Mouse (Mus musculus): ENCODE results near the gene Cdrt4. TPM values are rescaled to one million over a fixed set of nuclear protein-coding genes. Genes with fewer than 3 reads are reported as not detected.

Gene Cdrt4
- polyA plus RNA-seq, 1 experiment from 2014 or later, result not detected

DNA sequence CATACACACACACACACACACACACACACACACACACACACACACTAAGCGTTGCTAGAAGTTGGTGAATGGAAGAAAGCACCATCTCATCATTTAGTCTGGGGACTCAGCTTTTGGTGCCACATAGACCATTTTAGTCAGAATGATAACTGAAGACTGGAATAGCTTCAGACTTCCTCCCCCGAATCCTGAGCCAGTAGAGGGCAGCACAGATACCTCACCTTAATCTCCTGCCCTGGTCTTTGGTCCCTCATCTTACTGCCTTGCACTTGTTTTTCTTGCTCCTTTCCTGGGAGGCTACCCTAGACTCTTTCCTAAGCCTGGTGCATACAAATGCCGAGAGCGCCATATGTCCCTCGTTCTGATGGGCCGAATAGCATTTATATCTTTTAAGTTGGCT lies 36.5 kb upstream of the Cdrt4 start:
- Histone ChIP-seq H3K4me3 (ENCODE audit: low read depth, low read length) (no peak overlapping the region), H3K27ac (replicated peaks) (no peak overlapping the region), H3K4me2 (replicated peaks; ENCODE audit: low read depth) (no peak overlapping the region), H3K9ac (ENCODE audit: low read length) (no peak overlapping the region), H3K36me3 (ENCODE audit: control insufficient read depth, insufficient read depth, low read length) (no peaks in the 10 kb centered on the region), H3K27me3 (ENCODE audit: control insufficient read depth, insufficient read depth, low read length) (no peaks in the 10 kb centered on the region), H3K4me1 (replicated peaks; ENCODE audit: control insufficient read depth, insufficient read depth) (no peaks in the 10 kb centered on the region), H3K9me3 (ENCODE audit: control insufficient read depth, low read length) (no peaks in the 10 kb centered on the region)
- WGBS, result 62% methylated on average over 6 of the region's 6 CpGs
- no peak for ATAC-seq (ENCODE audit: low FRiP score, low TSS enrichment)
- DNase-seq (ENCODE audit: low spot score), result no peak
- TF ChIP-seq EP300 (optimal IDR thresholded peaks at IDR 0.05) (no peak), CTCF (IDR thresholded peaks at IDR 0.05; ENCODE audit: low read depth) (peak; percentile 64)

DNA sequence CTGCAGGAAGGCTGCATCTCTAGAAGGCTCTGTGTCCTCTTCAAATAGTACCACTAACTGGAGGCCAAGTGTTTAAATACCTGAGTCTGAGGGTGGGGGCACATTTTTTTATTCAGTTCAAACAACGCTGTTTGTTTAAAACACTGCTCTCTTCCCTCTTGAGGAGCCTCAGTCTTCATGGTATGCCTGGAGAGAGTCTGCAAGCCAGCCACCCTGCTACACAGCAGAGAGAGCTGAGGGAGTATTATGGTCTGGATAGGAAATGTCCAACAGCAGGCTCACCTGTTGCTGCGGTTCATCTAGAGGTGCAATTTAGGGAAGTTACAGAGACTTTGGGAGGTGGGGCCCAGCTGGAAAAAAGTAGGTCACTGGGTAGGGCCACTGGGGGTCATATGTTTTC lies 35.5 kb upstream of the Cdrt4 start:
- TF ChIP-seq EP300 (optimal IDR thresholded peaks at IDR 0.05) (no peak), CTCF (IDR thresholded peaks at IDR 0.05; ENCODE audit: low read depth) (no peak)
- Histone ChIP-seq H3K9me3 (ENCODE audit: control insufficient read depth, low read length) (no peaks in the 10 kb centered on the region), H3K4me2 (replicated peaks; ENCODE audit: low read depth) (no peak overlapping the region), H3K4me1 (replicated peaks; ENCODE audit: control insufficient read depth, insufficient read depth) (no peaks in the 10 kb centered on the region), H3K4me3 (ENCODE audit: low read depth, low read length) (no peak overlapping the region), H3K27me3 (ENCODE audit: control insufficient read depth, insufficient read depth, low read length) (no peaks in the 10 kb centered on the region), H3K9ac (ENCODE audit: low read length) (no peak overlapping the region), H3K27ac (replicated peaks) (no peak overlapping the region), H3K36me3 (ENCODE audit: control insufficient read depth, insufficient read depth, low read length) (no peaks in the 10 kb centered on the region)
- DNase-seq (ENCODE audit: low spot score) (no peak), ATAC-seq (ENCODE audit: low FRiP score, low TSS enrichment) (no peak)
- 57% methylated on average over 2 of the region's 2 CpGs for WGBS

DNA sequence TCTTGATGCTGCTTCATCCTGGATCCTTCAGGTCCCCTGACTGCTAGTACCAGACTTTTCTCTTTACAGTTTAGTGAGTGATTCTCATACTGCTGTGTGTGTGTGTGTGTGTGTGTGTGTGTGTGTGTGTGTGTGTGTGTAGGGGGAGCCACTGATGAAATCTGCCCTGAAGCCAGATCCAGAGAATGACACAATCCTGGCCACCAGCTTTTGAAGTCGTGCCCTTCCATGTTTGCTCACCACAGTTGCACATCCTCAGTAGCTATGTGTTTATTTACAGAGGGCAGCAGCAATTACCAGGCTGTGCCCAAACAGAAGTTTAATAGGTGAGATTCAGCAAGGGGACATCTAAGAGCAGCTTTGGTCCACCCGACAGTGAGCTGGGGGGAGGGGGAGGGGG lies 34.2 kb upstream of the Cdrt4 start:
- Histone ChIP-seq H3K9ac (ENCODE audit: low read length) (no peak overlapping the region), H3K9me3 (ENCODE audit: control insufficient read depth, low read length) (no peaks in the 10 kb centered on the region), H3K4me1 (replicated peaks; ENCODE audit: control insufficient read depth, insufficient read depth) (no peaks in the 10 kb centered on the region), H3K27me3 (ENCODE audit: control insufficient read depth, insufficient read depth, low read length) (no peaks in the 10 kb centered on the region), H3K27ac (replicated peaks) (no peak overlapping the region), H3K4me2 (replicated peaks; ENCODE audit: low read depth) (no peak overlapping the region), H3K36me3 (ENCODE audit: control insufficient read depth, insufficient read depth, low read length) (no peaks in the 10 kb centered on the region), H3K4me3 (ENCODE audit: low read depth, low read length) (no peak overlapping the region)
- 24% methylated on average over 2 of the region's 2 CpGs for WGBS
- DNase-seq (ENCODE audit: low spot score), result no peak
- ATAC-seq (ENCODE audit: low FRiP score, low TSS enrichment), result no peak
- no peak for TF ChIP-seq EP300 (optimal IDR thresholded peaks at IDR 0.05)
- no peak for TF ChIP-seq CTCF (IDR thresholded peaks at IDR 0.05; ENCODE audit: low read depth)

DNA sequence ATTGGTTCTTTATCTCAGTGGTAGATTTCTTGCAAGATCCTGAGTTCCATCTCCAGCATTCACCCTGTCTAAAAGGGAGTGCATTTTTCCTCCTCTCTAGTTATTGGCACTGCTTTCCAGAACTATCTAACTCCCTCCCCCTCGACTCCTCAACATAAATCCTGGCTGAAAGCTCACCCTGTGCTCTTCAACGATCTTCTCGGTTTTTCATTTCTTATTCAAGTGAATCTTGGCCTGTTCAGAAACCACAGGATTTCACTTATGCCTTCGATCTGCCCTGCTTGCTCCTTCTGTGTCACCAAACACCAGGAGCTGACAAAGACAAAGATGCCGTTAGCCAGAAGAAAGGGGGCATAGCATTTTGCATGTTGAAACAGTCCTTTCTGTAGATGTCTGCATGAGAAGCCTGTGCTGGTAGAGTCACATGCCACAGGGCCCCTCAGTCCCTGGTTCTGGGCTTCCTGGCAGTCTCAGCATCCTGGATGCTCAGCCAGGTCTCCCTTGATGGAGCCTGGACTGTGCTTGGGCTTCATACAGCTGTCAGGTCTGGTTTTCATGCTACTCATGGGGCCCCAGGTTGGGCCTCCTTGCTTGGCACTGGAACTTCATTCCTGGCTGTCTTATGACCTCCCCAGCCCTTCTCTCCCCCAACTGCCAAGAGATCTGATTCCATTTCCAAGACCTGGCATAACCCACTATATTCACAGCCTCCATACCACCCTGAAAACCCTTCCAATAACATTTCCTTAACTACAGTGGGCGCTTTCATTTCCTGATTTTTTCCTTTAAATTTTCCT lies 30.8 kb upstream of the Cdrt4 start:
- Histone ChIP-seq H3K4me1 (replicated peaks; ENCODE audit: control insufficient read depth, insufficient read depth) (no peaks in the 10 kb centered on the region), H3K27me3 (ENCODE audit: control insufficient read depth, insufficient read depth, low read length) (no peaks in the 10 kb centered on the region), H3K36me3 (ENCODE audit: control insufficient read depth, insufficient read depth, low read length) (no peaks in the 10 kb centered on the region), H3K4me2 (replicated peaks; ENCODE audit: low read depth) (no peak overlapping the region; the same call in 1 of the 2 replicates), H3K4me3 (ENCODE audit: low read depth, low read length) (no peak overlapping the region), H3K9me3 (ENCODE audit: control insufficient read depth, low read length) (no peaks in the 10 kb centered on the region), H3K9ac (ENCODE audit: low read length) (no peak overlapping the region; the same call in 1 of the 2 replicates), H3K27ac (replicated peaks) (peak overlapping the region; percentile 69; the same call in 1 of the 2 replicates)
- ATAC-seq (ENCODE audit: low FRiP score, low TSS enrichment) (no peak), DNase-seq (ENCODE audit: low spot score) (no peak)
- no peak for TF ChIP-seq CTCF (IDR thresholded peaks at IDR 0.05; ENCODE audit: low read depth)
- TF ChIP-seq EP300 (optimal IDR thresholded peaks at IDR 0.05), result no peak
- WGBS, result 53% methylated on average over 6 of the region's 6 CpGs

DNA sequence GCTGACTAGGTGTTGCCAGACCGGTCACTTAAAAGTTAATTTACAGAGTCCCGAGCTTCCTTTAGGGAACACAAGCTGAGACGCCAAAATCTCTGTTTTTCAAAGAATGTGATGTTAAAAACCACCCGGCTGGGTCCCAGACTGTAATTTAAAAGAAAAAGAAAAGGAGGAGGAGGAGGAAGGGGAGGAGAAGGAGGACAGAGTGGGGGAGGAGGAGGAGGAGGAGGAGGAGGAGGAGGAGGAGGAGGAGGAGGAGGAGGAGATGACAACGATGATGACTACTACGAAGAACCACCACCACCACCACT lies 30.3 kb upstream of the Cdrt4 start:
- Histone ChIP-seq H3K36me3 (ENCODE audit: control insufficient read depth, insufficient read depth, low read length) (no peaks in the 10 kb centered on the region), H3K27ac (replicated peaks) (no peak overlapping the region; the same call in 1 of the 2 replicates), H3K27me3 (ENCODE audit: control insufficient read depth, insufficient read depth, low read length) (no peaks in the 10 kb centered on the region), H3K4me1 (replicated peaks; ENCODE audit: control insufficient read depth, insufficient read depth) (no peaks in the 10 kb centered on the region), H3K4me3 (ENCODE audit: low read depth, low read length) (peak overlapping the region; percentile 21; the same call in 1 of the 2 replicates), H3K4me2 (replicated peaks; ENCODE audit: low read depth) (peak overlapping the region; percentile 45), H3K9ac (ENCODE audit: low read length) (no peak overlapping the region), H3K9me3 (ENCODE audit: control insufficient read depth, low read length) (no peaks in the 10 kb centered on the region)
- DNase-seq (ENCODE audit: low spot score) (no peak), ATAC-seq (ENCODE audit: low FRiP score, low TSS enrichment) (no peak)
- 8% methylated on average over 6 of the region's 6 CpGs for WGBS
- TF ChIP-seq CTCF (IDR thresholded peaks at IDR 0.05; ENCODE audit: low read depth), result no peak
- no peak for TF ChIP-seq EP300 (optimal IDR thresholded peaks at IDR 0.05)
